Mouse (Mus musculus) common myeloid progenitor, adult 5-6 weeks (primary cell): ENCODE results near the gene Olfr1140. TPM values are rescaled to one million over a fixed set of nuclear protein-coding genes. Genes with fewer than 3 reads are reported as not detected.

ENCODE experiments used
- ATAC-seq: replicated peaks from 2 replicates; pipeline ENCODE4 v1.8.0; 2016; ENCODE audit warnings: low read depth, mild to moderate bottlenecking, moderate TSS enrichment, inconsistent platforms; ENCODE audit not compliant: poor library complexity, severe bottlenecking
- total RNA-seq: library from RNA; stranded (forward); fragments of 200-1000, 187-1606 nt; gene quantifications from 2 replicates; pipeline ENCODE4 v1.2.3, GENCODE M21; 2017

Olfr1140 gene
- not detected in 2 replicates for total RNA-seq

DNA sequence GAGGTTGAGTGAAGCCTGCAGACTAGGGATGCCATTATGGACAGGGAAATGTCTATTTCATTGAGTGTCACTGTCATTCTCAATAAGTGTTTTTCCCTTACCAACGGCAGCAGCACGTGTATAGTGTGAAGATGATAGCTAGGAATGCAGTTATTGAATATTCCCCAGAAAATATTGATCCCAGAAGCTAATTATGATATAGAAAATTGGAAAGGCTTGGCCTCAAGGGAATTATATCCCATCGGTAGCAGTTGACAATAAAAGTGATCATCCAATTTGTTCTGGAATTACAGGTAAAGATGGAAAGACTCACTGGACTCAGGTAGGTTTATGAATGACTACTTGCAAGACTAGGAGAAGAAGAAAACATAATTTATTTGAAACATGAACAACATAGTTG lies at the start of gene Olfr1140:
Gene Olfr1140, plus strand, starts transcription at position 301 of the 400 bp plus-strand sequence.
- no peak for ATAC-seq

DNA sequence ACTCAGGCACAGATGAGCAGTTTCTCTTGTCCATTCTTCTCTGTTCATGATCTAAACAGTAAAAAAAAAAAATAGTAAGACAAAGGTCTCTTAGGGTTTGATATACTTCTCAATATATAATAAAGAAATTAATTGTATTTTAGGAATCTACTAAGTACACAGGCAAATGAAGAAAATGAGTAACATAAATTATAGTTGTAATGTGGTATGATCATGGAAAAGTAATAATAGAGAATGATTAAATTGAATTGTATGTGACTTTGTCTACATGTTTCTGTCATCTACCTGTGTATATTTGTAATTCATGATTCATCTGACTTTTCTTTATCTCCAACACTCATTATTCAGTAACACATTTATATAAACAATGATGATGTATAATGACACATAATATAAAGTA lies 49.7 kb upstream of the Olfr1140 start, which contains the start of gene Olfr1136:
Gene Olfr1136, minus strand, starts transcription at position 101 of the 400 bp plus-strand sequence.
- no peak for ATAC-seq

DNA sequence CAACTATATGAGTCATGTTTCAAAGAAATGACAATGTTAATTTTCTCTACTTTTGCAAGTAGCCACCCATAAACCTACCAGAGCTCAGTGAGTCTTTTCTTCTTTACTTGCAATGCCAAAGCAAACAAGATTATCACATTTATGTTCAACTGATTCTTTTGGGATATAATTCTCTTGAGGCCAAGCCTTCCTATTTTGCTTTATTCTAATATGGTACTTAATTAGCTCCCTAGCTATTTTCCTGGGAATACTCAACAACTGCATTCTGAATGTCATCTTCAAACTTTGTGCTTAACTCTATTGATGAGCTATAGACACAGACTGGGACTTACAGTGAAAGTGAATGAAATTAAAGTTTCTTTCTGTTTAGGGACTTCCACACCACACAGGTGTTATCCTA lies 30.5 kb upstream of the Olfr1140 start, which contains the start of gene Olfr1137:
Gene Olfr1137, minus strand, starts transcription at position 101 of the 400 bp plus-strand sequence.
- ATAC-seq = no peak

DNA sequence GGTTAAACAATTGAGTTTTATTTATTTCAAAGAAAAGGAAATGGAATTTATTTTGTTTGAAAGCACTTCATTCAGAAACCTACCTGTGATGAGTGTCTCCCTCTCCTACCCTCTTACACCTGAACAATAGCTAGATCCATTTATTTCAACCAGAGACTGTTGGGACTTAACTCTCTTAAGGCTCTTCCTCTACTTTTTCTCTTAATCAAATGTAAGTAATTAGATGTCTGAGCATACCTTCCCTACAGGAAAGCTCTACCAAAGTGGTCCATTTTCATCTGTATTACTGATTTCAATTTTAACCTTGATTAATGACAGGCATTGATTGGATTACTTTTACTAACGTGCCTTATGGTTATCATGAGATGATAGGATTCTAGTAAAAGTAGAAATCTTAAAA lies 3.7 kb upstream of the Olfr1140 start, which contains the start of gene Olfr1138:
Gene Olfr1138, minus strand, starts transcription at position 101 of the 400 bp plus-strand sequence.
- ATAC-seq = no peak

DNA sequence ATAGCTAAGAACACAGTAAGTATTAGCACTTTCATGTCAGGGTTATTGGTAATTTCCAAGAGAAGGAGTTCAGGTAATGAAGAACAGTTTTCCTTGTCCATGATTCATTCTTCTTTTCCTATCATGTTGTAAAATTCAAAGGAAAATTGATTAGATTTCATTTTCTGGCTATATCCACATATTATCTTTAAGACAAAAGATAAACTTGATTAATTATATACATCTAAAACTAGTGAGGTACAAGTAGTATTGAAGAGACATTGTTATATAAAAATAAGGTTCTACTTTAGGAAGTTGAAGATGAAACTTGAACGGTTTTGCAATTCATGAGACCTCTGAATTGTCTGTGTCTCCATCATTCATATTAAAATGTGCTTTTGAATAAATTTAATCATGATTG lies 10.3 kb downstream of the Olfr1140 start, which contains the start of gene Olfr1141:
Gene Olfr1141, minus strand, starts transcription at position 101 of the 400 bp plus-strand sequence.
- ATAC-seq = no peak

DNA sequence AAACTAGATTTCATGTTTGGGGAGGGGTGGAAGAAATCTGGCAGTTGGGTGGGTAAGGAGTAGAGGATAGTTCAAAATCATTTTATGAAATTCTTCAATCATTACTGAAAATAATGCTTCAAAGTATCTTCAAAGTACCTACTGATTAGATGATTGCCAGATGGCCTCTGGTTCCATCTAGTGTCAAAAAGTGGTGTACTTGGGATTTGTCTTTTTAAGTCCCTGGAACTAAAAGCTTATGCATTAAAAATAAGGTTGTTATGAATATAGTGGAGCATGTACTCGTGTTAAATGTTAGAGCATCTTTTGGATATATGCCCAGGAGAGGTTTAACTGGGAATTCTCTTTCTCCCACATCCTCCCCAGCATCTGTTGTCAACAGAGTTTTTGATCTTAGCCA lies 32.6 kb downstream of the Olfr1140 start:
- no peak for ATAC-seq

DNA sequence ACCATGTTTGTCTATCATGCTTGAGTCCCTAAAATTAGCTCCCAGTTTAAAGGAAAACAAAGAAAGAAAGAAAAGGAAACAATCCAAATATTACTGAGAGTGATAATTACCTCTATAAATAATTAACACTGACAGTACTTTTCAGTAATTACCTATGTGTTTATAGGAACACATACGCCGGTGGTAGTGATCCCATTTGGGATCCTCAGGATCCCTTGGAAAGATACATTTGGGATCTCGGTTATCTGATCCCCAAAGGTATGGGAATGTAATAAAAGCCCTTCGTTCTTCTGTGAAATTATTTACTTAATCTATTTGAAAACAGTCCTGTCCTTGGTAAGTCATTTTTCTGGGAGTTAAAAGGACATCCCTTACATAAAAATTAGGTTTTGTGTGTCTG lies 35.6 kb downstream of the Olfr1140 start, which contains the start of gene Olfr152:
Gene Olfr152, plus strand, starts transcription at position 301 of the 400 bp plus-strand sequence.
- no peak for ATAC-seq

Other genes starting within 250 kb of the Olfr1140 start
- not detected in 2 replicates for gene Pramel7, start 246.7 kb upstream of the Olfr1140 start, total RNA-seq
- not detected in 2 replicates for gene Pramel6, start 237.2 kb upstream of the Olfr1140 start, total RNA-seq
- gene Olfr153, start 212.0 kb upstream of the Olfr1140 start, total RNA-seq = not detected in 2 replicates
- gene Olfr1128, start 198.2 kb upstream of the Olfr1140 start, total RNA-seq = not detected in 2 replicates
- gene Olfr1129, start 169.8 kb upstream of the Olfr1140 start, total RNA-seq = not detected in 2 replicates
- not detected in 2 replicates for gene Olfr1130, start 137.5 kb upstream of the Olfr1140 start, total RNA-seq
- gene Olfr1131, start 116.6 kb upstream of the Olfr1140 start, total RNA-seq = not detected in 2 replicates
- not detected in 2 replicates for gene Olfr1132, start 106.2 kb upstream of the Olfr1140 start, total RNA-seq
- gene Olfr1133, start 96.4 kb upstream of the Olfr1140 start, total RNA-seq = not detected in 2 replicates
- not detected in 2 replicates for gene Olfr1134, start 85.3 kb upstream of the Olfr1140 start, total RNA-seq
- gene Olfr1135, start 70.1 kb upstream of the Olfr1140 start, total RNA-seq = not detected in 2 replicates
- not detected in 2 replicates for gene Olfr1136, start 49.8 kb upstream of the Olfr1140 start, total RNA-seq
- gene Olfr1137, start 30.6 kb upstream of the Olfr1140 start, total RNA-seq = not detected in 2 replicates
- gene Olfr1138, start 3.8 kb upstream of the Olfr1140 start, total RNA-seq = not detected in 2 replicates
- not detected in 2 replicates for gene Olfr1141, start 10.2 kb downstream of the Olfr1140 start, total RNA-seq
- not detected in 2 replicates for gene Olfr152, start 35.7 kb downstream of the Olfr1140 start, total RNA-seq
- gene Olfr1143, start 56.8 kb downstream of the Olfr1140 start, total RNA-seq = not detected in 2 replicates
- gene Olfr1145, start 66.1 kb downstream of the Olfr1140 start, total RNA-seq = not detected in 2 replicates
- not detected in 2 replicates for gene Olfr1148, start 86.8 kb downstream of the Olfr1140 start, total RNA-seq
- gene Olfr1150-ps1, start 100.2 kb downstream of the Olfr1140 start, total RNA-seq = not detected in 2 replicates
- gene Olfr1151, start 112.1 kb downstream of the Olfr1140 start, total RNA-seq = not detected in 2 replicates
- gene Olfr1152, start 122.7 kb downstream of the Olfr1140 start, total RNA-seq = not detected in 2 replicates
- not detected in 2 replicates for gene Olfr1153, start 151.2 kb downstream of the Olfr1140 start, total RNA-seq
- gene Olfr1154, start 161.4 kb downstream of the Olfr1140 start, total RNA-seq = not detected in 2 replicates
- not detected in 2 replicates for gene Olfr1155, start 201.4 kb downstream of the Olfr1140 start, total RNA-seq
- not detected in 2 replicates for gene Olfr1156, start 209.3 kb downstream of the Olfr1140 start, total RNA-seq
- gene Olfr1157, start 224.5 kb downstream of the Olfr1140 start, total RNA-seq = not detected in 2 replicates
- not detected in 2 replicates for gene Olfr74, start 230.9 kb downstream of the Olfr1140 start, total RNA-seq
- not detected in 2 replicates for gene Olfr1158, start 246.4 kb downstream of the Olfr1140 start, total RNA-seq